Mouse (Mus musculus) lung, postnatal 0 days (tissue): ENCODE results near the gene Krt222.

Experiments
- CTCF ChIP-seq: IDR thresholded peaks from 2 replicates; pipeline ENCODE4 v1.5.1; 2016; ENCODE audit warnings: antibody characterized with exemption, mild to moderate bottlenecking
- EP300 ChIP-seq: IDR thresholded peaks from 2 replicates; pipeline ENCODE4 v1.6.1; 2016; ENCODE audit warnings: antibody characterized with exemption, mild to moderate bottlenecking, control low read depth

- TF ChIP-seq CTCF = no peak
- TF ChIP-seq EP300 = no peak
These were observed at the start of gene Krt222 for GRCm38 (mm10) chr11:99243820-99244374.
